Mouse (Mus musculus) layer of hippocampus, postnatal 25 days (tissue): ENCODE results near the gene Lrrtm4. TPM values are rescaled to one million over a fixed set of nuclear protein-coding genes. Genes with fewer than 3 reads are reported as not detected.

Experiments
- DNase-seq, 2 experiments: peaks; one replicate each; pipeline ENCODE4 v3.0.0; 2022; ENCODE audit warnings: mixed read lengths in 2 of 2, low spot score in 1 of 2; ENCODE audit errors: extremely low spot score in 1 of 2
- total RNA-seq, 2 experiments: library from RNA; stranded (reverse); gene quantifications; 2 replicates each; pipeline ENCODE4 v1.2.3; 2021

The Lrrtm4 gene
- 10 to 100 TPM; 55.5 to 76.8 TPM for total RNA-seq

- peak; percentile 35 to 43 for DNase-seq
These were observed at the start of gene Lrrtm4 for GRCm38 (mm10) chr6:80018765-80019164. Gene Lrrtm4, plus strand, starts transcription at chr6:80018877.

- peak in 1 of 2 experiments; percentile 8 for DNase-seq
These were observed 648 bp downstream of the Lrrtm4 start for GRCm38 (mm10) chr6:80019189-80019860.

GRCm38 (mm10) chr6:80019861-80020230 lies 1.2 kb downstream of the Lrrtm4 start:
- DNase-seq = peak; percentile 16 to 21

GRCm38 (mm10) chr6:80056849-80057248 lies 38.2 kb downstream of the Lrrtm4 start:
- DNase-seq = no peak

- DNase-seq = no peak
These were observed 59.3 kb downstream of the Lrrtm4 start for GRCm38 (mm10) chr6:80078001-80078400.

GRCm38 (mm10) chr6:80079290-80079689 lies 60.6 kb downstream of the Lrrtm4 start:
- DNase-seq = no peak

- DNase-seq = no peak
These were observed 76.2 kb downstream of the Lrrtm4 start for GRCm38 (mm10) chr6:80094909-80095308.

GRCm38 (mm10) chr6:80105343-80105742 lies 86.7 kb downstream of the Lrrtm4 start:
- no peak for DNase-seq

- no peak for DNase-seq
These were observed 87.2 kb downstream of the Lrrtm4 start for GRCm38 (mm10) chr6:80105843-80106242.

GRCm38 (mm10) chr6:80126419-80126818 lies 107.7 kb downstream of the Lrrtm4 start:
- DNase-seq = no peak

- DNase-seq = no peak
These were observed 143.9 kb downstream of the Lrrtm4 start for GRCm38 (mm10) chr6:80162585-80162984.

- DNase-seq = no peak
These were observed 163.2 kb downstream of the Lrrtm4 start for GRCm38 (mm10) chr6:80181916-80182315.

GRCm38 (mm10) chr6:80182353-80182752 lies 163.7 kb downstream of the Lrrtm4 start:
- DNase-seq = no peak

GRCm38 (mm10) chr6:80185489-80186113 lies 166.9 kb downstream of the Lrrtm4 start:
- no peak for DNase-seq

- DNase-seq = no peak
These were observed 168.1 kb downstream of the Lrrtm4 start for GRCm38 (mm10) chr6:80186791-80187190.

- DNase-seq = no peak
These were observed 190.8 kb downstream of the Lrrtm4 start for GRCm38 (mm10) chr6:80209476-80209875.

- DNase-seq = no peak
These were observed 191.6 kb downstream of the Lrrtm4 start for GRCm38 (mm10) chr6:80210281-80210680.

GRCm38 (mm10) chr6:80261595-80261994 lies 242.9 kb downstream of the Lrrtm4 start:
- no peak for DNase-seq

GRCm38 (mm10) chr6:80263972-80264371 lies 245.3 kb downstream of the Lrrtm4 start:
- DNase-seq = no peak

GRCm38 (mm10) chr6:80264584-80264983 lies 245.9 kb downstream of the Lrrtm4 start:
- DNase-seq = no peak

- DNase-seq = no peak
These were observed 247.1 kb downstream of the Lrrtm4 start for GRCm38 (mm10) chr6:80265746-80266145.

GRCm38 (mm10) chr6:80286968-80287367 lies 268.3 kb downstream of the Lrrtm4 start:
- DNase-seq = no peak
